Mouse (Mus musculus) kidney, postnatal 36 days (tissue): Measurements from ENCODE around the gene Gemin7.
A peak's percentile ranks its signal among the peaks of the same experiment; 100 is the strongest.

Source experiments
- DNase-seq, 2 experiments: peaks; one replicate each; pipeline ENCODE4 v3.0.0; 2021 to 2022; ENCODE audit warnings: mixed read lengths in 2 of 2

Gene Gemin7

GRCm38 (mm10) chr7:19575559-19575958 is 1.8 kb downstream of the Gemin7 start:
- no peak for DNase-seq

GRCm38 (mm10) chr7:19573776-19574140 is 3.6 kb downstream of the Gemin7 start:
- no peak for DNase-seq

- peak; percentile 74 to 87 for DNase-seq
Measured at GRCm38 (mm10) chr7:19572926-19573775, 4.2 kb downstream of the Gemin7 start.

- DNase-seq, result no peak
Measured at GRCm38 (mm10) chr7:19569647-19570046, 7.7 kb downstream of the Gemin7 start.

DNA sequence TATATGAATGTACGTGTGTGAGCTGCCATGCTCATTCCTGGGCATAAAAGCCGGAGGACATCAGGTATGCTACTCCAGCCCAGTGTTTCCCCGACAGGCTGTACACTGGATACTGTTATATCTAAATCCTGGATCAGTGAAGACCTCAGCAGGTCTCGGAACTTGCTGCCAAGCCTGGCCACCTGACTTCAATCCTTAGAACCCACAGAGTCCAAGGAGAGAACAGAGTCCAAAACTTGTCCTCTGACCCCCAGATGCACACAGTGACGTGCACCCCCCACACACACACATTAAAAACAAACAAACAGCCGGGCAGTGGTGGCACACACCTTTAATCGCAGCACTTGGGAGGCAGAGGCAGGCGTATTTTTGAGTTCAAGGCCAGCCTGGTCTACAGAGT is 10.0 kb downstream of the Gemin7 start:
- peak; percentile 78 to 85 for DNase-seq

DNA sequence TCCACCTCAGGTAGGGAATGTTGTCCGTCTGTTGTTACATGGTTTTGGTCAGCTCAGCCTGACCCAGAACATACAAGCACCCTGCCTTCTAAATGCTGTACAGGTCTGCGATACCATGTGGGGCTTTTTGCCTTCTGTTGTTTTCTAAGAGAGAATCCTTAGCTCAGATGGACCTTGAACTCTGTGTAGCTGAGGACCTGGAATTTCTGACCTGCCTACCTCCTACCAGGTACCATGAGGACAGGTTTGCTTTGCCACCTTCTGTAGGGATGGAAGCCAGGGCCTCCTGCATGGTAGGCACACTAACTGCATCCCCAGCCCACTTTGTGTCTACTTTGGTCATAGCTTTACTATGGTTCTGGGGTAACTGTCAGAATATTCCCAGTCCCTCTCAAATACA is 11.6 kb downstream of the Gemin7 start:
- DNase-seq, result peak; percentile 36 to 59

DNA sequence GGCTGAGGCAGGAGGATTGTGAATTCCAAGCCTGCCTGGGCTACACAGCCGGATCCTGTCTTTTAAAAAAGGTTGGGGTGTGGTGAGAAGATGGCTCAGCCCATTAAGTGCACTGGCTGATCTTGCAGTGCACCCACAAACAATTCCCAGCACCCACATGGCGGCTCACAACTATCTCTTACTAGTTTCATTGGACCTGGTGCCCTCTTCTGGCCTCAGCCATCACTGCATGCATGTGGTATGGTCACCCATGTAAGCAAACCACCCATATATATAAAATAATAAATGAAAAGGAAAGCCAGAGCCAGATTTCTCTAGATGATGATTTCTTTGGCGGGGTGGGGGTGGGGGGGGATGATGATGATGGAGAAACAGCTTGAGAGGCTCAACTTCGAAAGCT is 12.9 kb downstream of the Gemin7 start:
- DNase-seq, result no peak

- no peak for DNase-seq
Measured at GRCm38 (mm10) chr7:19563884-19564283, 13.5 kb downstream of the Gemin7 start.

DNA sequence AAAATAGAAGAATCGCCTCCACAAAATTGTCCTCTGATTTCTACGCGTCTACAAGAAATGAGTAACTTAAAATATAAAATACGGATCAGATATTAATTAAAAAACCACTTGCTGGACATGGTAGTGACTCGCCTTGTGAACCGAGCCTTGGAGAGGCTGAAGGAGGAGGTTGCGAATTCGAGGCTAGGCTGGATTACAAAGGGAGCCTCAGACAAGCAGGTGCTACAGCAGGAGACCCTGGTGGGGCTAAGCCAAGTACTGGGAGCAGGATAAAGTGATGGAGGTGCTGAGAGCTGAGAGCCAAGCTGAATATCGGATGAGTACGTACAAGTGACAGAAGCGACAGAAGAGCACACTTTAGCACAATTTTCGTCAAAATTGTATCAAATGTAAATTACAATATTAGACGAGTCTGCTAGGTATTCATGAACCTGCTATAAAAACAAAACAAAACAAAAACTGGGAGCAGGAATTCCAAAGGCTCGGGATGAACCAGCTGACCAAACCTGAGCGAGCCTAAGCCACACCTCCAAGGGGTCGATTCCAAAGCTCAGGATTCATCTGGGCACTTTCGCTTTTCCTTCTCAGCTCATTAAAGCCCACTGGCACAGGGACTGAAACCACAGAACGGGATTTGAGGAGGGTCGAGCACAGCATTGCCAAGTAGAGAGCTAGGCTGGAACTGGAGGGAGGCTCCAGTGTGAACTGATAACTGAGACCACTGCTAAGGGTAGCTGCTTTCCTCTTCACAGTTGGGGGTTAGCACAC is 14.6 kb downstream of the Gemin7 start, which contains the start of gene Ppp1r37:
Gene Ppp1r37, minus strand, starts transcription at position 434 of the 768 bp plus-strand sequence.
- peak; percentile 72 for DNase-seq

DNA sequence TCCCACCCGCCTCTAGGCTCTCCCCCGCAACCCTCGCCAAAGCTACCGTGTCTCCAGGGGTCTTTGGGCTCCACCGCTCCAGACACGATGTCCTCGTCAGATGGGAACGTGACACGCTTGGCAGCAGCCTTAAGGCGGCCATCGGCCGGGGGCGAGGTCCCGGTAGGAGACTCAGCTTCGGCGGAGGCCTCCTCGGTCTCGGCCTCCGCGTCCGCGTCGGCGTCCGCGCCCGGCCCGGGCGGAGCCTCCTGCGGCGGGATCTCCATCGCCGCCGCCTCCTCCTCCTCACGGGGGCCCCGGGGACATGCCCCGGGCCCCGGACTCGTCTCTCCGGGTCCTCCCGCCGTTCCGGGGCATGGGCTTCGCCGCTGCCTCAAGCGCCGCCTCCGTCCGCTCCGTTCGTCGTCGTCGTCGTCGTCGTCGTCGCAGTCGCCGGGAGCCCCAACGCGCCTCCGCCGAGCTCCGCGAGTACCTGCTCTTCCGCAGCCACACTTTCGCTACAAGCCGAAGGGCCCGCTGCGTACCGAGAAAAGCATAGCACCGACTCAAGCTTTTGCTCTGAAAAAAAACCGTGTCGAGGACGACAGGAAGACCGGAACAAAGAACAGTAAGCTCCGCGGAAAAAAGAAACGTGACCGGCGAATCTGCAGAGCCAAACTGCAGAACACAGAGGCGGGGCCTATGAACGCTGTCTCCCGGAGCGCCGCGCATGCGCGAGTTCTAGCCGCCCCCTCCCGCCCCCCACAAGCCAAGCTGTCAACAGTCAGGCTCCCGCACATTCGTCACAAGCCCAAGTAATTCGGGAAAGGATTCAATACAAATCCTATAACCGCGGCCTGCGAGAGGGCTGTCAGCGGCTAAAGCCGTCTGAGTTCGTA is 15.4 kb downstream of the Gemin7 start:
- DNase-seq, result peak; percentile 92 to 96

DNA sequence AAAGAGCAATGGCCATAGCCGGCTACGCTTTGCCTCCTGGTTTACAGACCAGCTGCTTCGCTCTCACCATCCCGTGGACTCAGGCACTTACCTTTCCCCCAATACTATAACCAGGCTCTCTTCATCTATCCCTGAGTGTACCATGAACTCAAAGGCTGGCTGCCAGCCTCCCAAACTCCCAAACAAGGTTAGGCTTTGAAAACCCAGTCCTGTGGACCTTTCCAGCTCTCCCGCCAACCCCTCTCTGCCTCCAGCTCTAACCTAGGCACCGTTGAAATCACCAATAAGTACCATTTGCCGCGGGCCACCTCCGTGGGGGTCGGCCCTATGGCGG is 16.0 kb downstream of the Gemin7 start:
- DNase-seq, result peak; percentile 39 to 62

DNA sequence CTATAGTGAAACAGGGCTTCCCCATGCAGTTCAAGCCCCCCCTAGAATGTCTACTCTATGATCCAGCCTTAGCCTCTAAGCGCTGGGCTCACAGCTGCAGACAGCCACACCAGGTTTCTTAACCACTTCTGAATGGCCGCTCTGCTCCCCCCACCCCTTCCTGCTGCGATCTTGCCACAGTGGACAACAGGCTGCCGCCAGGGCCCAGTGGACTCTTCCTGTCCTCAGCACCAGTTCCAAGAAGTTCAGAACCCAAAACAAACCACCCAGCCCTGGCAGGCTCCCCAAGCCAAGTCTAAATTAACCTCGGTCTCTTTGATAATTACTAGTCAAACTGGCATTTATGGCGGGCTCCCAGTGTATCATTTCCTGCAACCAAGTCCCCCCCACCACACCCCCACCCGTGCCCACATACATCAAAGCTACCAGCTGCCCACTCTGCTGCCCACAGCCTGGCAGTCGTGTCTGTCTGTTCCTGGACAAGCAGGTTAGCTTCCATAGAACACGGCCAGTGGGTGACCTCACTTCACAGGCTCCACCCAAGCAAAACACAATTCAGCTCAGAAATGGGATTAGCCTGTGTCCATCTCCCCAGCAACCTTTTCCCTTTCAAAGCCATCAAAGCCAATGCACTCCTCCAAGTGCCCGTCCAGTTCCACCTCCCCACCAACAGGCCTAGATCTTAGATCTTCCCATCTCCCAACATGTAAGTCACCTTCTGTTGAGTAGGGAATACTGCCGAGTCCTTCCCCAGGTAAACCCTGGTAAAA is 16.7 kb downstream of the Gemin7 start:
- DNase-seq, result peak; percentile 23 to 44

GRCm38 (mm10) chr7:19558965-19559364 is 18.4 kb downstream of the Gemin7 start:
- no peak for DNase-seq

DNA sequence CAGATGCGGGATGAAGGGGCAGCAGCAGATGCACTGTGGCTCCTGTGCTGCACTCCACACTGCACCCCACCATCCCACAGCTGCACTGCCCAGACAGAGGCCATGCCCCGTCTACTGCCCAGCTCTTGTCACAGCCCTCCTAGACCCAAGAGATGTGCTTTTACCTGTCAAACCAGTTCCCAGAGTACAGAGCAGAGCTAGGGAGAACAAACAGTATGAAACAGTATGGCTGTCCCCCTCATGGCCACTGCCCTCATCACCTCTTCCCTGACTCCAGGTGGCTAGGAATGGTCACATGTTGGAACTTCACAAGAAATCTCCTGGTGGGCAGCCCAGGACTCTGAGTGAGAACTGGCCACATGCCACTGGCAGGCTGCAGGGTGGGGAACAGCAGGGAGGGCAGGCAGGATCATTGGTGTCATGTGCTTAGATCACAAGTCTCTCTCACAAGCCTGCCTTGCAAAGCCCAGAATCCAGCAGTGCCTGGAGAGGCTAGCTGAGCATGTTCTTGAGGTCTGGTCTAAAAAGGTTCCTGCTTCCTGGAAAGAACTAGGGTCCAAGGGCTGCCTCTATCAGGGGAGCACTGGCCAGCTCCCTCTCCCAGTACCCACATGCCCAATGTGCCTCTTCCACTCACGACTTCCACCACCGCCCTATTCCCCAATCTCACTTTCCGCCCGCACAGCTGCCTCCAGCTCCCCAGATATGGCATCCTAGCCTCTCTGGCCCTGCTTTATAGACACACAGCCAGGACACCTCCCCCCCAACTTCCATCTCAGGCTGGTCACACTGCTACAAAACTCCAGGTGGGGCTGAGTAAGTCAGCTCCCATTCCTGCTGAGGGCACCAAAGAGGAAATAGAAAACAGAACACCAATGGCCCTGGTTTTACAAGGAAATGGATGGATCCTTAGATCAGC is 19.2 kb downstream of the Gemin7 start:
- peak; percentile 30 to 42 for DNase-seq

GRCm38 (mm10) chr7:19557086-19557485 is 20.3 kb downstream of the Gemin7 start:
- peak; percentile 65 to 70 for DNase-seq

GRCm38 (mm10) chr7:19554168-19554567 is 23.2 kb downstream of the Gemin7 start:
- DNase-seq, result no peak

DNA sequence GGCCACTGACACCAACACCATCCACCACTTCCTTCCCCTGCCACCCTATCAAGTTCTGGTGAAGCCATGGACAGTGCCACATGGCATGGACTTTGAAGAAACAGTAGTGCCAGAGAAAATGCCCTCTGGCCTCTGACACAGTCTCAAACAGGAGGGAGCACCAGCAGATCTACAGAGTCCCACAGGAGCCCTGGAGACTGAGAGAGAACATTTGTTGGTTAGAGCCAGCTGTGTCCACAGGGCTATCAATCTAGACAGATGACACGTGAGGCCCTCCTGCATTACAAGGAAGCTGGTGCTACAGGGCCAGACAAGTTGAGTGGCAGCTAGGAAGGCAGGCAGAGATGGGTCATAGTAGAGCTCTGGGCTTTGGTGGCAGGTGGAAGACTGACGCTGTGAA is 25.0 kb downstream of the Gemin7 start:
- no peak for DNase-seq

- DNase-seq, result no peak
Measured at GRCm38 (mm10) chr7:19551634-19552033, 25.8 kb downstream of the Gemin7 start.

DNA sequence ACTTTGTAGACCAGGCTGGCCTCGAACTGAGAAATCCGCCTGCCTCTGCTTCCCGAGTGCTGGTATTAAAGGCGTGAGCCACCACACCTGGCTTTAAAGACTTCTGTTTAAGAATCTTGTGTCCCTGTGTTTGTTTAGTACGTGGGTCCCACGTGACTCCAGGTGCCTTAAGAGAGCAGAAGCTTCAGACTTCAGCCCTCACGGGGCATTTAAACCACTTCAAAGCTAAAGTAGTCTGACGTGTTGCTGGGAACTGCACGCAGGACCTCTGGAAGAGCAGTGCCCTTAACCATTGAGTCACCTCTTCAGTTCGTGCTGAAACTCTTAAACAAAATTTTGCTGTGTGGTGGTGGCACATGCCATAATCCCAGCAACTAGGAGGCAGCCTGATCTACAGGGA is 28.0 kb downstream of the Gemin7 start:
- DNase-seq, result no peak

DNA sequence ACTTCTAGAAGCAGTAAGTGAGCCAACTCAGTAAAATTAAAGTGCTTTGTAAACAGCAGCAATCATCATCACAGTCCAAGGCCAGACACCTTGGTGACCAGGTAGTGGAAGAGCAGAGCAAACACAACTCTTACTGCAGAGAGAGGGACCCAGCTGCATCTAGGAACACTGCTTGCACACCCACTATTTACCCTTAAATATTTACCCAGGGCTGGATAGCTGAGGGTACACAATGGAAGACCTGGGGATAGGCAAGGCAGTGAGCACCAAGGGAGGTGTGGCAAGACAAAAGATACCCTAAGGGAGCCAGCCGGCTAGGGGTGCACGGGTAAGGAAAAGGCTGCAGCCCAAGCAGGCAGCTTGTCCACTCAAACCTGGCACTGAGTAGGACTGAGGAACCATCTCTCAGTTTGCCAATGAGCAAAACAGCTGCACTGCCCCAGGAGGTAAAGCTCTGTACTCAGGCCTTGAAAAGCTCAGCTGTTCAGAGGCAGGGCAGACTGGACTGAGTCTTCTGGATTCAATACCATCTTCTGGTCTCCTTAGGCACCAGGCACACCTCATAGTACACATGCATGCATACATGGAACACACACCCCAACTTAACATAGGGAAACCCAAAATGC is 29.9 kb downstream of the Gemin7 start:
- DNase-seq, result no peak

DNA sequence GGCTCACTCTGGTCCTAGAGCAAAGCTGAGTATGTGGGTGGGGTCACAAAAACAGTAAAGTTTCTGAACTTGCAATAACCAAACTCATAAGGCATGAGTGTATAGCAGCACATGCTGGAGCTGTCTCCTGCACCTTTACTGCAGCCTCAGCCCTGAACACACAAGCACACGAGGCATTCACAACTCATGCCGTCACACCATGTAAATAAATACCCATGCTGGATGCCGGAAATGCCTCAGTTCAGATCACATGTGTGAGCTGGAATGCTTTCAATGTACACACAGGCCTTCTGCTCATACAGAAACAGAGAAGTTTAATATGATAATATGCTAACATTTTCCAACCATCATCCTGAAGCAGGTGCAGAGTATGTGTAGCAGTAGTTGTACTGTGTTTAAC is 31.4 kb downstream of the Gemin7 start:
- no peak for DNase-seq
